Comparison of ENCODE assay signal across 18 mouse cellular contexts in genomic region chr10:107353483-107353882, GRCm38 (mm10).
"Had no signal": no experiment of that assay in that cellular context is flagged by ENCODE, and none has a peak within 500 bp of the region (broad histone marks: within the 10 kb centered on the region; RNA-seq: fewer than 3 reads in every experiment).

No protein-coding gene starts in this region.

- H3K36me3 ChIP-seq: limb, embryonic 13.5 days; liver, embryonic 15.5 days; midbrain, embryonic 10.5 days; neural tube, embryonic 12.5 days had no signal

- H3K9me3 ChIP-seq: limb, embryonic 13.5 days; liver, embryonic 15.5 days; midbrain, embryonic 10.5 days; neural tube, embryonic 12.5 days had no signal

- DNase-seq: kidney, adult 9 months; kidney, postnatal 36 days; left cerebral cortex, postnatal 4 days; lung, embryonic 14.5 days; lung, postnatal 10 days; lung, postnatal 4 days; midbrain, embryonic 14.5 days; retina, postnatal 1 day; right cerebral cortex, postnatal 4 days; spleen, adult 18-20 months; thymus, postnatal 4 days had no signal

- H3K27me3 ChIP-seq: limb, embryonic 13.5 days; liver, embryonic 15.5 days; neural tube, embryonic 12.5 days had no signal

- H3K4me2 ChIP-seq: limb, embryonic 13.5 days; liver, embryonic 11.5 days; liver, embryonic 15.5 days; lung, embryonic 14.5 days; neural tube, embryonic 12.5 days had no signal

- H3K9ac ChIP-seq: limb, embryonic 13.5 days; liver, embryonic 15.5 days; lung, embryonic 14.5 days; neural tube, embryonic 12.5 days had no signal

- H3K4me1 ChIP-seq: limb, embryonic 13.5 days; liver, embryonic 15.5 days; midbrain, embryonic 10.5 days; neural tube, embryonic 12.5 days had no signal

- H3K4me3 ChIP-seq: layer of hippocampus, adult 2 months; limb, embryonic 13.5 days; liver, embryonic 15.5 days; midbrain, embryonic 10.5 days; neural tube, embryonic 12.5 days had no signal

- H3K27ac ChIP-seq: kidney, postnatal 0 days; layer of hippocampus, adult 2 months; limb, embryonic 13.5 days; liver, embryonic 15.5 days; midbrain, embryonic 10.5 days; neural tube, embryonic 12.5 days had no signal
